Mouse (Mus musculus) ES-E14 (cell line): ENCODE measurements at regions not wholly inside any gene's neighbourhood (a gene's known extent, or its start where the extent isn't known, plus 50 kb on each side); places are given as distances from the start of the nearest gene placed in this dataset.

Experiments
- DNase-seq: peaks from one replicate; pipeline ENCODE4 v3.0.0-alpha.2; 2013; ENCODE audit warnings: low read depth, low spot score
- H3K27ac ChIP-seq: 2 replicates; pipeline ENCODE4 v1.5.1; 2012; ENCODE audit warnings: low read depth, mild to moderate bottlenecking, low read length, moderate library complexity, mixed read lengths; ENCODE audit not compliant: poor library complexity, insufficient read depth, severe bottlenecking
- H3K36me3 ChIP-seq: 2 replicates; pipeline ENCODE4 v1.6.1; 2012; ENCODE audit warnings: mild to moderate bottlenecking, low read length, moderate library complexity, mixed read lengths; ENCODE audit not compliant: control insufficient read depth, poor library complexity, insufficient read depth, severe bottlenecking
- H3K4me1 ChIP-seq, 2 experiments: fragments of 150-350 bp in 1 of 2; sonication (generic) in 1 of 2; 2 replicates each; pipeline ENCODE4 v1.6.1; 2012; ENCODE audit warnings: low read length in 2 of 2, mild to moderate bottlenecking in 1 of 2, mixed read lengths in 1 of 2; ENCODE audit not compliant: control insufficient read depth in 2 of 2, insufficient read depth in 2 of 2, poor library complexity in 1 of 2
- H3K4me3 ChIP-seq, 2 experiments: fragments of 150-350 bp in 1 of 2; sonication (generic) in 1 of 2; 2 replicates each; pipeline ENCODE4 v1.5.1; 2012; ENCODE audit warnings: low read length in 2 of 2, low read depth in 1 of 2, mild to moderate bottlenecking in 1 of 2, mixed read lengths in 1 of 2; ENCODE audit not compliant: insufficient read depth in 1 of 2, poor library complexity in 1 of 2, severe bottlenecking in 1 of 2
- H3K9ac ChIP-seq: 2 replicates; pipeline ENCODE4 v1.6.1; 2012; ENCODE audit warnings: low read depth, mild to moderate bottlenecking, low read length, mixed read lengths; ENCODE audit not compliant: poor library complexity, insufficient read depth, severe bottlenecking
- H3K9me3 ChIP-seq: fragments of 150-350 bp; sonication (generic); 2 replicates; pipeline ENCODE4 v1.6.1; 2012; ENCODE audit warnings: low read depth, mild to moderate bottlenecking, low read length; ENCODE audit not compliant: control insufficient read depth, insufficient read depth
- CHD2 ChIP-seq: IDR thresholded peaks from 2 replicates; pipeline ENCODE4 v1.6.1; 2014; ENCODE audit warnings: mild to moderate bottlenecking, low read depth, low read length, inconsistent platforms
- HCFC1 ChIP-seq: IDR thresholded peaks from 2 replicates; pipeline ENCODE4 v1.6.1; 2012; ENCODE audit warnings: low read length, inconsistent platforms, borderline replicate concordance; ENCODE audit not compliant: insufficient read depth
- MAFK ChIP-seq: IDR thresholded peaks from 2 replicates; pipeline ENCODE4 v1.6.1; 2014; ENCODE audit warnings: mild to moderate bottlenecking, low read depth, low read length, inconsistent platforms; ENCODE audit not compliant: insufficient read depth
- ZC3H11A ChIP-seq: IDR thresholded peaks from 2 replicates; pipeline ENCODE4 v1.6.1; 2012; ENCODE audit warnings: low read depth, mild to moderate bottlenecking, inconsistent platforms, low read length, borderline replicate concordance
- ZNF384 ChIP-seq: IDR thresholded peaks from 2 replicates; pipeline ENCODE4 v1.6.1; 2012; ENCODE audit warnings: low read depth, low read length, inconsistent platforms
- in situ Hi-C, 2 experiments: fragments of 600-800 bp; cut with MboI; formaldehyde crosslinking; loops; one replicate each; pipeline ENCODE4 v1.15.1; 2025; ENCODE audit warnings: low sequenced_read_pairs in 2 of 2, inconsistent platforms in 1 of 2; ENCODE audit not compliant: unreplicated experiment in 2 of 2

- Histone ChIP-seq H3K4me3 (no peak overlapping the region), H3K9me3 (no peaks in the 10 kb centered on the region), H3K36me3 (no peaks in the 10 kb centered on the region), H3K4me1 (no peaks in the 10 kb centered on the region), H3K27ac (no peak overlapping the region), H3K9ac (no peak overlapping the region)
- TF ChIP-seq ZC3H11A (no peak), MAFK (no peak), ZNF384 (no peak), CHD2 (no peak), HCFC1 (no peak)
- DNase-seq: no peak
- in situ Hi-C loops: no loop called here
Observed at GRCm38 (mm10) chr7:125211346-125211973, 233.0 kb upstream of the Kdm8 start.

GRCm38 (mm10) chr7:125214036-125214435, 230.4 kb upstream of the Kdm8 start:
- no peak overlapping the region for H3K27ac ChIP-seq
- no peaks in the 10 kb centered on the region for H3K9me3 ChIP-seq
- H3K4me3 ChIP-seq: no peak overlapping the region
- no peaks in the 10 kb centered on the region for H3K4me1 ChIP-seq
- in situ Hi-C loops: no loop called here
- TF ChIP-seq CHD2 (no peak), MAFK (no peak), ZNF384 (no peak), ZC3H11A (no peak), HCFC1 (no peak)
- no peaks in the 10 kb centered on the region for H3K36me3 ChIP-seq
- H3K9ac ChIP-seq: no peak overlapping the region
- no peak for DNase-seq

- DNase-seq: no peak
- Histone ChIP-seq H3K4me1 (no peaks in the 10 kb centered on the region), H3K27ac (no peak overlapping the region), H3K36me3 (no peaks in the 10 kb centered on the region), H3K9me3 (no peaks in the 10 kb centered on the region), H3K9ac (no peak overlapping the region), H3K4me3 (no peak overlapping the region)
- in situ Hi-C loops: no loop called here
- no peak for TF ChIP-seq MAFK
- TF ChIP-seq HCFC1: no peak
- TF ChIP-seq ZNF384: no peak
- no peak for TF ChIP-seq CHD2
- no peak for TF ChIP-seq ZC3H11A
Observed at GRCm38 (mm10) chr7:125217630-125218029, 226.8 kb upstream of the Kdm8 start.

GRCm38 (mm10) chr7:125222684-125223083, 221.8 kb upstream of the Kdm8 start:
- no peak for DNase-seq
- no peaks in the 10 kb centered on the region for H3K4me1 ChIP-seq
- TF ChIP-seq HCFC1: no peak
- no peak for TF ChIP-seq ZNF384
- no peak for TF ChIP-seq CHD2
- no peak for TF ChIP-seq MAFK
- TF ChIP-seq ZC3H11A: no peak
- H3K9me3 ChIP-seq: no peaks in the 10 kb centered on the region
- in situ Hi-C loops: no loop called here
- no peak overlapping the region; the same call in 1 of the 2 replicates for H3K27ac ChIP-seq
- H3K4me3 ChIP-seq: no peak overlapping the region
- no peaks in the 10 kb centered on the region for H3K36me3 ChIP-seq
- H3K9ac ChIP-seq: no peak overlapping the region
